Mouse (Mus musculus) kidney, postnatal 0 days (tissue): ENCODE measurements around the gene Rhox2g. TPM values are rescaled to one million over a fixed set of nuclear protein-coding genes. Genes with fewer than 3 reads are reported as not detected.

Source experiments
- polyA plus RNA-seq: library from polyadenylated mRNA; unstranded; fragments of >200 nt; fragmentation: Nextera tagmentation; extraction: Ambion mirVana; gene quantifications from 2 replicates; pipeline ENCODE4 v1.2.1, GENCODE M21; 2015

Rhox2g gene
- polyA plus RNA-seq, 1 experiment from 2014 or later, result not detected

Other genes with a start within 250 kb of the Rhox2g start
- gene Rhox2b, start 231.4 kb downstream of the Rhox2g start, polyA plus RNA-seq, result not detected in 2 replicates
- gene Rhox4b, start 211.0 kb downstream of the Rhox2g start, polyA plus RNA-seq, result not detected in 2 replicates
- gene Rhox2c, start 189.8 kb downstream of the Rhox2g start, polyA plus RNA-seq, result not detected in 2 replicates
- not detected in 2 replicates for gene Rhox3c, start 184.9 kb downstream of the Rhox2g start, polyA plus RNA-seq
- gene Rhox4c, start 163.1 kb downstream of the Rhox2g start, polyA plus RNA-seq, result not detected in 2 replicates
- not detected in 2 replicates for gene Rhox2d, start 150.0 kb downstream of the Rhox2g start, polyA plus RNA-seq
- not detected in 2 replicates for gene Rhox4d, start 129.1 kb downstream of the Rhox2g start, polyA plus RNA-seq
- gene Rhox2e, start 113.0 kb downstream of the Rhox2g start, polyA plus RNA-seq, result not detected in 2 replicates
- not detected in 2 replicates for gene Rhox3e, start 101.5 kb downstream of the Rhox2g start, polyA plus RNA-seq
- not detected in 2 replicates for gene Rhox4e, start 86.1 kb downstream of the Rhox2g start, polyA plus RNA-seq
- not detected in 2 replicates for gene Rhox2f, start 72.1 kb downstream of the Rhox2g start, polyA plus RNA-seq
- not detected in 2 replicates for gene Rhox3f, start 62.5 kb downstream of the Rhox2g start, polyA plus RNA-seq
- not detected in 2 replicates for gene Rhox4f, start 35.8 kb downstream of the Rhox2g start, polyA plus RNA-seq
- not detected in 2 replicates for gene Rhox3g, start 14.9 kb downstream of the Rhox2g start, polyA plus RNA-seq
- gene Rhox4g, start 7.9 kb upstream of the Rhox2g start, polyA plus RNA-seq, result not detected in 2 replicates
- gene Rhox3h, start 25.3 kb upstream of the Rhox2g start, polyA plus RNA-seq, result not detected in 2 replicates
- gene Rhox2h, start 29.8 kb upstream of the Rhox2g start, polyA plus RNA-seq, result not detected in 2 replicates
- 0.54 and 0.58 TPM in 2 replicates for gene Rhox5, start 161.4 kb upstream of the Rhox2g start, polyA plus RNA-seq
- not detected in 2 replicates for gene Rhox6, start 183.4 kb upstream of the Rhox2g start, polyA plus RNA-seq
- not detected in 2 replicates for gene Rhox7a, start 188.2 kb upstream of the Rhox2g start, polyA plus RNA-seq
- gene Rhox8, start 235.5 kb upstream of the Rhox2g start, polyA plus RNA-seq, result not detected in 2 replicates